Mouse (Mus musculus): ENCODE measurements around the gene Cyp8b1. TPM values are rescaled to one million over a fixed set of nuclear protein-coding genes. Genes with fewer than 3 reads are reported as not detected.

Cyp8b1 gene
- polyA plus RNA-seq, 1 experiment from 2014 or later: 0.63 TPM

GRCm38 (mm10) chr9:121867632-121868031 lies 48.5 kb downstream of the Cyp8b1 start:
- Histone ChIP-seq H3K27ac (no peak overlapping the region), H3K27me3 (no peaks in the 10 kb centered on the region), H3K9me3 (replicated peaks) (no peaks in the 10 kb centered on the region), H3K4me2 (no peak overlapping the region), H3K36me3 (no peaks in the 10 kb centered on the region), H3K4me1 (replicated peaks) (no peaks in the 10 kb centered on the region), H3K9ac (no peak overlapping the region), H3K4me3 (replicated peaks) (no peak overlapping the region)
- ATAC-seq (ENCODE audit: low read depth) (no peak), DNase-seq (no peak)
- 82% methylated on average over 6 of the region's 6 CpGs for WGBS (ENCODE audit: insufficient replicate concordance)

- WGBS (ENCODE audit: insufficient replicate concordance): 48% methylated on average over 3 of the region's 3 CpGs
- no peak overlapping the region for H3K4me2 ChIP-seq
- DNase-seq: no peak
- H3K9me3 ChIP-seq (replicated peaks): no peaks in the 10 kb centered on the region
- H3K27ac ChIP-seq: no peak overlapping the region
- no peaks in the 10 kb centered on the region for H3K27me3 ChIP-seq
- 0 out of 2 replicates have a peak, but pooled peaks cover 2% of the 10 kb centered on the region for H3K4me1 ChIP-seq (replicated peaks)
- ATAC-seq (ENCODE audit: low read depth): no peak
- H3K9ac ChIP-seq: no peak overlapping the region
- H3K36me3 ChIP-seq: no peaks in the 10 kb centered on the region
- no peak overlapping the region for H3K4me3 ChIP-seq (replicated peaks)
Observed at GRCm38 (mm10) chr9:121865425-121866008, 50.6 kb downstream of the Cyp8b1 start.

GRCm38 (mm10) chr9:121864837-121865236 lies 51.3 kb downstream of the Cyp8b1 start:
- H3K9me3 ChIP-seq (replicated peaks): no peaks in the 10 kb centered on the region
- H3K27me3 ChIP-seq: no peaks in the 10 kb centered on the region
- no peak for DNase-seq
- H3K4me3 ChIP-seq (replicated peaks): no peak overlapping the region
- H3K4me1 ChIP-seq (replicated peaks): 0 out of 2 replicates have a peak, but pooled peaks cover 2% of the 10 kb centered on the region
- H3K9ac ChIP-seq: no peak overlapping the region
- ATAC-seq (ENCODE audit: low read depth): no peak
- no peak overlapping the region for H3K27ac ChIP-seq
- 57% methylated on average over 4 of the region's 4 CpGs for WGBS (ENCODE audit: insufficient replicate concordance)
- H3K36me3 ChIP-seq: no peaks in the 10 kb centered on the region
- H3K4me2 ChIP-seq: no peak overlapping the region

Other genes starting within 250 kb of the Cyp8b1 start
- 3.7 and 3.9 TPM in 2 replicates for gene Sec22c, start 210.8 kb downstream of the Cyp8b1 start, polyA plus RNA-seq (2015; fragmentation: Nextera tagmentation; extraction: Ambion mirVana)
- gene Ss18l2, start 206.0 kb downstream of the Cyp8b1 start, polyA plus RNA-seq (2015; fragmentation: Nextera tagmentation; extraction: Ambion mirVana): 78.9 and 81.9 TPM in 2 replicates
- gene Nktr, start 197.1 kb downstream of the Cyp8b1 start, polyA plus RNA-seq (2015; fragmentation: Nextera tagmentation; extraction: Ambion mirVana): 29.7 and 33.3 TPM in 2 replicates
- gene Zfp651, start 157.0 kb downstream of the Cyp8b1 start, polyA plus RNA-seq (2015; fragmentation: Nextera tagmentation; extraction: Ambion mirVana): 1.2 and 1.3 TPM in 2 replicates
- 0.27 and 0.45 TPM in 2 replicates for gene Klhl40, start 138.7 kb downstream of the Cyp8b1 start, polyA plus RNA-seq (2015; fragmentation: Nextera tagmentation; extraction: Ambion mirVana)
- 0.12 and 0.15 TPM in 2 replicates for gene Hhatl, start 123.8 kb downstream of the Cyp8b1 start, polyA plus RNA-seq (2015; fragmentation: Nextera tagmentation; extraction: Ambion mirVana)
- gene Ccdc13, start 76.8 kb downstream of the Cyp8b1 start, polyA plus RNA-seq (2015; fragmentation: Nextera tagmentation; extraction: Ambion mirVana): not detected in 2 replicates
- gene Higd1a, start 57.9 kb downstream of the Cyp8b1 start, polyA plus RNA-seq (2015; fragmentation: Nextera tagmentation; extraction: Ambion mirVana): 105 and 113 TPM in 2 replicates
- gene Ackr2, start 17.9 kb downstream of the Cyp8b1 start, polyA plus RNA-seq (2015; fragmentation: Nextera tagmentation; extraction: Ambion mirVana): 0.21 and 0.27 TPM in 2 replicates
- gene Fam198a, start 34.7 kb upstream of the Cyp8b1 start, polyA plus RNA-seq (2015; fragmentation: Nextera tagmentation; extraction: Ambion mirVana): 0.12 and 0.25 TPM in 2 replicates
- gene Pomgnt2, start 80.8 kb upstream of the Cyp8b1 start, polyA plus RNA-seq (2015; fragmentation: Nextera tagmentation; extraction: Ambion mirVana): 2.6 and 3.0 TPM in 2 replicates
- 14.6 and 21.8 TPM in 2 replicates for gene Snrk, start 201.0 kb upstream of the Cyp8b1 start, polyA plus RNA-seq (2015; fragmentation: Nextera tagmentation; extraction: Ambion mirVana)